Mouse (Mus musculus): ENCODE measurements around the gene Epha10.

Gene Epha10

DNA sequence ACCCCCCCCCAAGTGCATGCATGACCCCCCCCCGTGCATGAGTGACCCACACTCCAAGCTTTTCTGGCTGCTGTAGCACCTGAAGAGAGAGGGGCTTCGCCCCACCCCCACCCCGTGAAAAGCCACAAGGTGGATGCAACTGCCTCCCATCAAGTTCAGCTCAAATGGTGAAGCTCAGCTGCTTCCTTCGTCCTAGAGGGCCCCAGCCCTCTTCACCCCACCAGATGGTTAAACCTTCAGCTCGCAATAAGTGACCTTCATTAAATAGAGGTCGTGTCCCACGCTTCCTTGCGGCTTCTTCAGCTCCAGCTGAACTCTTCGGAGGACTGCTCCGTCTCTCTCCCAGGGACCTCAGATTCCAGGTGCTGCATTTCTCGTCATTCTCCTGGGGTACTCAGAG lies at the start of gene Epha10:
Gene Epha10 (plus strand): TSS at position 301 of the 400 bp plus-strand sequence.
- ChIA-PET CTCF (interaction anchor here (0.6 to 2.1 kb wide), 15 partner anchors 8 to 333 kb away, joined by 3 to 11 read pairs (median 4); no protein-coding TSS in a partner anchor), POLR2A (interaction anchor here in 3 of 4 experiments (0.5 to 2.2 kb wide), 21 partner anchors 8 to 1741 kb away, joined by 3 to 11 read pairs (median 3); partner anchors contain the start of genes 9930104L06Rik (in 2 of the 3), Mtf1 (in 2 of the 3), Maneal (in 1 of the 3) and Ppie (in 1 of the 3))

DNA sequence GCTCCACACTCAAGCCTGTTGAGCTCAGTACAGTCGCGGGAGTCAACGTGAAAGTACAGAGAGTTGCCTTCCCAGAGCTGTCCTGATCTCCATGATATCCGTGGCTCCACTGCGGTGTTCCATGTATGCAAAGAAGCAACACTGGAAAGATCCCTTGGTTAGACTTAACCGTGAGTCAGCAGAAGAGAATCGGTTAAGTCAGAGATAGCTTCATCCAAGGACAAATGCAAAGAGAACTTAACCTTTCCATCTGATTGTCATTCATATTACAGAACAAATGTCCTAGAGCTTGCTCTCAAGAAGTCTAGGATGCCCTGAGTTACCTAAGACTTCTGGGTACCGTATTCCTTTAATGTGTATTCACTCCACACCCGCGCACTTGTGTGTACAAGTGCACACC lies 47.9 kb upstream of the Epha10 start:
- ChIA-PET POLR2A (interaction anchor here (0.6 to 3.4 kb wide), 34 partner anchors 9 to 1427 kb away, joined by 3 to 24 read pairs (median 4); partner anchors contain the start of genes 1110065P20Rik (in 1 of the 4), Fhl3 (in 1 of the 4), Mtf1 (in 1 of the 4) and Pou3f1 (in 1 of the 4)), CTCF (interaction anchor here (0.6 to 3.0 kb wide), 17 partner anchors 8 to 1618 kb away, joined by 3 to 17 read pairs (median 4); partner anchors contain the start of gene Mtf1 (in 2 of the 4))

DNA sequence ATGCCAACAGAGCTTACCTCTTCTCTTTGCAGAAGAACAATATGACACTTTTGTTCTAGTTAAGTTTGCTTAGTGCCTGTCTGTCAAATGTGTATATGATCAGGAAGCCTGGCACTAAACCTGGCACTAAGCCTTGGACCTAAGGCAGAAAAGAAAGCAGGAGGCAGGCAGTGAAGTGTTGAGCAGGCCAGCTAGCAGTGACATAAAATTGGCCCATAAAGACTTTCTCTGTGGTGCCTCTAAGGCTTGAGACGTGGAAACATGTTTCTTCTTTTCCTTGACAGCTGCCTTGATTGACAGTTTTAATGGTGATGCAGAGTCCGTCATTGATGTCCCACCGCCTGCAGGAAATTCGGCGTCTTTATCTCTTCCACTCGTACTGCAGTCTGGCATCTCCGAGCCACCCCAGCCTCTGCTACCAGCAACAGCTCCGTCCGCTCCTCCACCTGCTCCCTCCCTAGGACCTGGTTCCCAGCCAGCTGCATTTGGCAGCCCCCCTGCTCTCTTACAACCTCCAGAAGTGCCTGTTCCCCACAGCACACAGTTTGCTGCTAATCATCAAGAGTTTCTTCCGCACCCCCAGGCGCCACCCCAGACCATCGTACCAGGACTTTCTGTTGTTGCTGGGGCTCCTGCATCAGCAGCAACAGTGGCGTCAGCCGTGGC lies 42.5 kb upstream of the Epha10 start:
- ChIA-PET CTCF (interaction anchor here in 1 of 4 experiments (1.3 kb wide), 1 partner anchor 10 kb away, joined by 6 read pairs; no protein-coding TSS in a partner anchor), POLR2A (interaction anchor here in 2 of 4 experiments (1.1 to 1.2 kb wide), 3 partner anchors 8 to 36 kb away, joined by 3 to 4 read pairs (median 3); partner anchors contain the start of gene Mtf1 (in 1 of the 2))

DNA sequence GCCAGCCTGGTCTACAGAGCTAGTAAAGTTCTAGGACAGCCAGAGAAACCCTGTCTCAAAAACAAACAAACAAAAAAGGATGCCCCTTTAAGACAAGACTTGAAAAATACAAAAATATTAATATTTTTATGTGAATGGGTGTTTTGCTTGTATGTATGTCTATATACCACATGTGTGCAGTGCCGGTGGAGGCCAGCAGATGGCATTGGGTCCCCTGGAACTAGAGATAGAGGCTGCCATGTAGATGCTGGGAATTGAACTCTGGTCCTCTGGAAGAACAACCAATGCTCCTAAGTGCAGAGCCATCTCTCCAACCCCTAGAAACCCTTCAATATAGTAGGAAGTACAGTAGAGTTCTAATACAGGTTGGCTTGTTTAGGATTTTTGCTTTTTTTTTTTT lies 39.7 kb upstream of the Epha10 start:
- CTCF ChIA-PET: interaction anchor here in 3 of 4 experiments (0.6 to 1.9 kb wide), 10 partner anchors 8 to 126 kb away, joined by 3 to 13 read pairs (median 5); partner anchors contain the start of gene Mtf1 (in 1 of the 3)
- POLR2A ChIA-PET: interaction anchor here in 2 of 4 experiments (0.5 to 3.4 kb wide), 7 partner anchors 9 to 1125 kb away, joined by 3 to 20 read pairs (median 5); partner anchors contain the start of gene Mtf1 (in 1 of the 2)

DNA sequence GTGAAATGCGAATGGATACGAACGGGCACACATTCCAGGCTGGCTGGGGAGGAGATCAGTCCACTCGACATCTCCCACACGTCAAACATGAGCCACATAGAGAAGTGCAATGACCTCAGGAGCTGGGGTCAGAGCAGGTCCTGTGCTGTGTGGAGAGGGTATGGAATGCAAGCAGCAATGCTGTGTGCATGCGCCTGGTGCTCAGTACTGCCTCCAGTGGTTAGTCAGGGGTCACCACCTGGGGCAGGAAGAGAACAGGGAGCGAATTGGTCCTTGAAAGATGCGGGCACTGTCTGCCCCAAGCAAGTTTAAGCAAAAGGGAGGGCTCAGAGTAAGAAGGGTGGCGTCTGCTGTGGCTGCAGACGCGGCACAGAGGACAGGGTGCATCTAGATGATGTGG lies 37.2 kb upstream of the Epha10 start:
- POLR2A ChIA-PET: interaction anchor here in 2 of 4 experiments (0.8 to 3.4 kb wide), 8 partner anchors 11 to 86 kb away, joined by 3 to 20 read pairs (median 6); partner anchors contain the start of gene Mtf1 (in 2 of the 2)

DNA sequence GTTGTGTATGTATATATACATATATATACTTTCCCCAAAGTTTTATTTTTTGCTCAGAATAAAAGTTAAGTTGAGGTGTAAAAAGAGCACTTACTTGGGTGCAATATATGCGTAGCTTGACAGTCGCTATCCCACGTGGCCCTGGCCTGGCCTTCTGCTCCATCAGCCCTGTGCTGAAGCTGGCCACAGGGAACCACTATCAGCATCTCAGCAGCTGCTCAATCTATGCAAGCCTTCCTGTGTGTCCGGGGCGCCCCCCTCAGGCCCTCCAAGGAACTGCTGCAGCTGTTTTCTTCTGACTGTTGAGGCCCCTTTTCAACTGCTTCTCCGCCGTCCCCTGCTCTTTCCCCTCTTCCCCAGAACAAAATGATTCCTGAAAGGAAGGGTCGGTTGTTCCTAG lies 33.1 kb upstream of the Epha10 start:
- ChIA-PET CTCF (interaction anchor here (0.5 to 3.3 kb wide), 50 partner anchors 8 to 1709 kb away, joined by 3 to 24 read pairs (median 4); partner anchors contain the start of genes Mtf1 (in 4 of the 4), Maneal (in 2 of the 4), Sf3a3 (in 2 of the 4) and Clspn (in 1 of the 4)), POLR2A (interaction anchor here (0.6 to 4.3 kb wide), 25 partner anchors 8 to 154 kb away, joined by 3 to 32 read pairs (median 4); partner anchors contain the start of genes Mtf1 (in 3 of the 4), Fhl3 (in 1 of the 4) and Utp11 (in 1 of the 4))

More for the DNA sequence above, 37.2 kb upstream of the Epha10 start:
- CTCF ChIA-PET: interaction anchor here (0.7 to 4.6 kb wide), 14 partner anchors 11 to 143 kb away, joined by 3 to 24 read pairs (median 4); partner anchors contain the start of genes Mtf1 (in 2 of the 4) and Fhl3 (in 1 of the 4)

DNA sequence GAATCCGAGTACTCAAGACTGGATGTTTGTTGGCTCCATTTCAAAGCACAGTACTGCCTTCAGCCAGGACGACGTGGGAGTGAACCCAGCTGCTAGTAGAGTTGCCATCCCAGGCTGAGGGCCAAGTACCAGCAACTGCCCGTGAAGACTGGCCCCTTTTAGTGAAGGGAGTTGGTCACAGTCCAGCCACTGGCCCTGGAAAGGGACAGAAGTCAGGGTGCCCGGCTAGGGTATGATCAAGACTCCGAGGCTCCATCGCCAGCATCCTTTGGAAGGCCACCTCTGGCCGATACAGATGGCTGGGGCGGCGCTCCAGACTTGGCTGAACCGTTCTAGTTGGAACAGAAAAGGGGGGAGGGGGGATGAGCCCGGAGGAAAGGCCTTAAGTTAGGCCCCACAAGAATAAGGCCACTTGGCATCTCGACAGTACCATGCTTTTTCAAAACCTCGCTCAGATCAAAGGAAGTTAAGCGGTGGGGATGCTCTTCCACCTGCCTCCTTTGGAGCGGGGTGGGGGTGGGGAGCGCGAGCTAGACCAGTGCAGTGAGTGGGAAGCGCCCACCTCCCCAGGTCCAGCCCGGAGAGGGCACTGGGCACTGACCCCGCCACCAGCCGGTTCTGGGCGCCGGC lies 31.0 kb upstream of the Epha10 start:
- CTCF ChIA-PET: interaction anchor here in 1 of 4 experiments (0.8 to 1.2 kb wide), 2 partner anchors 32 to 48 kb away, joined by 3 read pairs; partner anchors contain the start of gene Mtf1
- POLR2A ChIA-PET: interaction anchor here in 3 of 4 experiments (0.6 to 4.9 kb wide), 7 partner anchors 8 to 1688 kb away, joined by 3 to 49 read pairs (median 3); partner anchors contain the start of genes Maneal (in 1 of the 3) and Mtf1 (in 1 of the 3)

DNA sequence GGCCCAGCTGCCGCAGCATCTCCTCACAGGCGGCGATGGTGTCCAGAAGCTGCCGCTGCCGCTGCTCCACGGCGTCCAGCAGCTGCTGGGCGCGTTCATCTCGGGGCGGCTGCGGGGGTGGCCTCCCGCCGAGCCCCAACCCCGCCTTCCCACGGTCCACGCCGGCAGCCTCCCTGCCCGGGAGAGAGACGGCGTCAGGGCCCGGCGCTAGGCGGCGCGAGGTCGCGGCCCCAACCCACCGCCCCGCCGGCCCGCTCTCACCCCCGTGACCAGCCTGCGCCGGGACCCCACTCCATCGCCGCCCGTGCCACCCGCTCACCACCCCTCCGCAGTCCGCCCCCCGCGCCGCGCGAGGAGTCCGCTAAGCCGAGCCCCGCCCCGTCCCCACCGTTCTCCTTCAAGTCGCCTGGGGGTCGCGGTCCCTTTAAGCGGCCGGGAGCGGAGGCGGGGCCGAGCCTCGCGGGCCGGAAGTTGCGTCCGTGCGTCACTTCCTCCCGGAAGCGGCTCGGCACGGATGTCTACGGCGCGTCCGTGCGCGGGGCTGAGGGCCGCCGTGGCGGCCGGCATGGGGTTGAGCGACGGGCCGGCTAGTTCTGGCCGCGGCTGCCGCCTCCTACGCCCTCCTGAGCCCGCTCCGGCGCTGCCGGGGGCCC lies 30.3 kb upstream of the Epha10 start, which contains the start of gene Yrdc:
Gene Yrdc (plus strand): TSS at position 419 of the 653 bp plus-strand sequence.
- ChIA-PET POLR2A (interaction anchor here in 3 of 4 experiments (0.6 to 4.9 kb wide), 14 partner anchors 9 to 1689 kb away, joined by 3 to 49 read pairs (median 4); partner anchors contain the start of genes Maneal (in 2 of the 3), 9930104L06Rik (in 1 of the 3) and Mtf1 (in 1 of the 3)), CTCF (interaction anchor here in 1 of 4 experiments (0.8 to 1.2 kb wide), 2 partner anchors 32 to 48 kb away, joined by 3 read pairs; partner anchors contain the start of gene Mtf1)

DNA sequence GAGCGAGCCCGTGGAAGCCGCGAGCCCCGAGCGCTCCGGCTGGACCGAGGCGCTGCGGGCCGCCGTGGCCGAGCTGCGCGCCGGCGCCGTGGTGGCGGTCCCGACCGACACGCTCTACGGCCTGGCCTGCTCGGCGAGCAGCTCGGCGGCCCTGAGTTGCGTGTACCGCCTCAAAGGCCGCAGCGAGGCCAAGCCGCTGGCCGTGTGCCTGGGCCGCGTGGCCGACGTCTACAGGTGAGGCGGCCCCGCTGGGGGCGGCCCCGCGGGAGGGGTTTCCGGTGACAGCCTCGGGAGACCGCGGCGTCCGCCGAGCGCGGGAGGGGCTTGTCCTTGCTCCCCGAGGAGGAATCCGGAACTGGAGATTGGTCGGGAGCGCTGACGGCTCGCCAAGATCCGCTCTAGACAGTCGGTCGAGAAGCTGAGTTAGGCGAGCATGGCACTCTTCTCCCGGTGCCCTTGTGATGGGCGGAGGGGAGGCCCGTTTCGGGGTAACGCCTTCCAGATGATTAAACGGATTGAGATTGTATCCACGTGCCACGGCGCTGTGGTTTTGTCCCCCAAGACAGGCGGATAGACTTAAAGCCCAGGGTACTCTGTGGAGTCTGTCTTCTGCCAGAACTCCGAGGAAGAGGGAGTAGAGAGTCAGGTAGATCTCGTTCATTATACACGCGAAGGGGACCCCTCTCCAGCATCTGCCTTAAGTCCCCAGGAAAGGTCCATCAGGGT lies 29.6 kb upstream of the Epha10 start, which contains the start of gene 1110065P20Rik:
Gene 1110065P20Rik (minus strand): TSS at position 264 of the 726 bp plus-strand sequence.
- CTCF ChIA-PET: interaction anchor here in 2 of 4 experiments (0.6 to 1.3 kb wide), 2 partner anchors 22 to 49 kb away, joined by 5 read pairs; partner anchors contain the start of gene Mtf1 (in 1 of the 2)
- POLR2A ChIA-PET: interaction anchor here (0.8 to 4.9 kb wide), 20 partner anchors 9 to 166 kb away, joined by 3 to 49 read pairs (median 4); partner anchors contain the start of genes Maneal (in 3 of the 4), Mtf1 (in 2 of the 4) and 9930104L06Rik (in 1 of the 4)

DNA sequence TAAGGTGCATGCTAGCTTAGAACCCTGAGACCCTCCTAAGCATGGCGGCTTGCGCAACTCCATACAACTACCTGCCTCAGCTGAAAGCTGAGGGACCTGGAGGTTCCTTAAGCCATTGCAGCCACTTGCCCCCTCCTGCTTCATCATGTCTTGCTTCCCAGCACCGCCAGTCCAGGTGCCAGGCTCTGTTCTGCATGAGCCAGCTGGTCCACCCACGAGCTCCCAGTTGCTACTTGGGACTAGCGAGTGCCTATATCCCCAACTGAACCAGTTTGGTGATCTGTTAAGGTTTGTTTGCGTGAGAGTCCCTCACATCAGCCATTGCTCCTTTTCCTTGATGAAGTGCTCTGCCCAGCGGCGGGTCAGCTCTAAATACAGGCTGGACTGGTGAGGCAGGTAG lies 24.4 kb upstream of the Epha10 start:
- ChIA-PET POLR2A (interaction anchor here in 2 of 4 experiments (0.8 to 3.5 kb wide), 14 partner anchors 9 to 147 kb away, joined by 3 to 17 read pairs (median 5); partner anchors contain the start of genes Mtf1 (in 2 of the 2) and 9930104L06Rik (in 1 of the 2)), CTCF (interaction anchor here in 3 of 4 experiments (0.6 to 1.4 kb wide), 5 partner anchors 9 to 192 kb away, joined by 3 to 5 read pairs (median 3); partner anchors contain the start of gene Mtf1 (in 1 of the 3))

DNA sequence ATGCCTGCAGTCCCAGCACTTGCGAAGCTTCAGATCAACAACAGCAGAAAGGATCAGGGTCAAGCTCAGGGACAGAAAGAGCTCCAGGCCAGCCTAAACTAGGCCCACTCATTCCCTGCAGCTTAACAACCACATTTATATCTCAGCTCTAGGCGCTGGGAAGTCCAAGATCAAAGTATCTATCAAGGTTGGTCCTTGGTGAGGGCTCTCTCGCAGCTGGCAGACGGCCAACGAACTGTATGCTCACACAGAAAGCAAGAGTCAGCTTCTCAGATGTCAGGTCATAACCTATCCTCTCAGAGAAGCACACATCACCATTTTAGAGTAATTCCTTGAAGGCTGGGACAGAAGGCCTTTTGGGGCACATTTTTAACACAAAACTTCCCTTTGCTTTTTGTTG lies 22.3 kb upstream of the Epha10 start:
- POLR2A ChIA-PET: interaction anchor here in 2 of 4 experiments (1.0 to 1.7 kb wide), 5 partner anchors 23 to 143 kb away, joined by 3 to 6 read pairs (median 3); partner anchors contain the start of genes Mtf1 (in 1 of the 2) and Sf3a3 (in 1 of the 2)

DNA sequence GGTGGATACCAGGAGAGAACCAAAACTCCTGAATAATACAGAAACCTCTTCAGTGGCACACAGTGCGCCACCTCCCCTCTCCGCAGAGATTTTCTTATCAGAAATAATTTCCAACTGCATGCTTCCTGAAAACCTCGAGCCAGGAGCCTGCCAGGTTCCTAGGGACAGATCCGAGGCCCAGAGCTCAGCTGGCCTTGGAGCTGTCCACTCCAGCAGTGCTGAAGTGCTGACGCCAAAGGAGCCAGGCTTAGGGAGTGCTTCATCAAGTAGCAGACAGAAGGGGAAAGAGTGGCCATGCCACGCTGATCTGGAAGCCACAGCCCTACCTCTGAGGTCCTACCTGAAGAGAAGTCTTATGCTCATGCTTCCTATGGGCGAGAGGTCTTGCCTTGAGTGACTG lies 20.3 kb upstream of the Epha10 start:
- ChIA-PET POLR2A (interaction anchor here in 2 of 4 experiments (0.6 to 4.7 kb wide), 4 partner anchors 8 to 1309 kb away, joined by 3 to 49 read pairs (median 16); partner anchors contain the start of genes 1110065P20Rik (in 2 of the 2) and Yrdc (in 2 of the 2)), CTCF (interaction anchor here (0.5 to 1.3 kb wide), 7 partner anchors 16 to 187 kb away, joined by 3 to 5 read pairs (median 4); partner anchors contain the start of gene Mtf1 (in 1 of the 4))

More for the DNA sequence above, 22.3 kb upstream of the Epha10 start:
- CTCF ChIA-PET: interaction anchor here in 3 of 4 experiments (0.6 to 1.8 kb wide), 3 partner anchors 11 to 296 kb away, joined by 4 to 5 read pairs (median 4); no protein-coding TSS in a partner anchor

DNA sequence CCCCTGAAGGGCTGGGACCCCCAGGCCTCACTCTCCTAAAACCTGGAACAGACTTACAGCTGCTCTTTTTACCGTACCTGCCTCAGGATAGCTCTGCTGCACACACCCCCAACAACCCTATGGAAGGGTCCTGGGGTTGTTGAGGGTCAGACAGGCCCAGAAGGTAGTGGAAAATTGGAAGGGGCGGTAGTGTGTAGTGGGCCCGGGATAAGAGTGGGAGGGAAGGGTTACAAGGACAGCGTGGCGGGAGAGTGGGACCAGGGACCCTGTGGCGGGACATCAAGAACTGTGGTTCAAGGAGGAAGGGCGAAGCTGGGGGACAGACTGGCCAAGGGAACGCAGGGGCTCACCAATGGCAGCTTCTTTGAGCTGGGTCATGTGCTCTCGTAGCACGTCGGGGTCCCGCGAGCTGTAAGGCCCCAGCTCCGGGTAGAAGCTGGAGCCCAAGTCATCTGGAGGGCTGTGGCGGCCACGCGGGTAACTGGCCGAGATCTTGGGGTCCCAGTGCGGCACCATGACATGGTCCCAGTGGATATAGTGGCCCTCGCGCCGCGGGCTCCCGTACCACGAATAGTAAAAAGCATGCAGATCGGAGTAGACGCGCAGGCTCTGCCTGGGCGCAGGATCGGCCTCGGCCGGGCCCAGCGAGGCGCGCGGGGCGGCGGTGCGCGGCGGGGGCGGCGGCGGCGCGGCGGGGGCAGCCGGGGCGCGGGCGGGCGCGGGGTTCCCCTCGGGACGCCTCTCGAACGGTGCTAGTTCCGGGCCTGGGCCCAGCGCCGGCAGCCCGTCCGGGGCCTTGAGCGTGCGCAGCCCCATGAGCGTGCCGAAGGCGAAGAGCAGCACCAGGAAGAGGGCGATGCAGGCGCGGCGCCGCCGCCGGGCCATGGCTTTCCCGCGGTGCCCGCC lies 19.2 kb upstream of the Epha10 start, which contains the start of gene Maneal:
Gene Maneal (minus strand): TSS at position 889 of the 906 bp plus-strand sequence.
- POLR2A ChIA-PET: interaction anchor here (0.6 to 4.7 kb wide), 21 partner anchors 9 to 168 kb away, joined by 3 to 49 read pairs (median 5); partner anchors contain the start of genes 1110065P20Rik (in 3 of the 4), 9930104L06Rik (in 2 of the 4), Yrdc (in 2 of the 4) and Epha10 (in 1 of the 4)

DNA sequence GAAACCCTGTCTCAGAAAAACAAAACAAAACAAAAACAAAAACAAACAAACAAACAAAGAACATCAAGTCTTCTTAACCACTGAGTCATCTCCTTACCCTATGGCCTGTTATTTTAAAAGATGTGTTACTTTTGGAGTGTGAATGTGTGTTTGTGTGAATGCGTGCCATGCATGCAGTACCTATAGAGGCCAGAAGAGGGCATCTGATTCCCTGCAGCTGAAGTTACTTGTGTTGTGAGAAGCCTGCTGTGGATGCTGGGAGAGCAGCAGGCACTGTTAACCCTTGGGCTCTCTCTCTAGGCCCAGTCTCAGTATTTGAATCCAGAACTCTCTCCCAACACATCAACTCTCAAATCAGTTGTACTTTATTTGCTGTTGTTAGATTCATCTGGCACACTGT lies 8.0 kb upstream of the Epha10 start:
- CTCF ChIA-PET: interaction anchor here (0.6 to 2.7 kb wide), 12 partner anchors 8 to 227 kb away, joined by 3 to 12 read pairs (median 3); partner anchors contain the start of genes Maneal (in 2 of the 4), Sf3a3 (in 1 of the 4) and Snip1 (in 1 of the 4)
- POLR2A ChIA-PET: interaction anchor here in 3 of 4 experiments (0.6 to 2.5 kb wide), 4 partner anchors 8 to 216 kb away, joined by 3 to 11 read pairs (median 6); partner anchors contain the start of genes Epha10 (in 1 of the 3) and Mtf1 (in 1 of the 3)

More for the DNA sequence above, 19.2 kb upstream of the Epha10 start, which contains the start of gene Maneal:
- CTCF ChIA-PET: interaction anchor here in 3 of 4 experiments (0.5 to 2.7 kb wide), 15 partner anchors 9 to 238 kb away, joined by 3 to 8 read pairs (median 4); partner anchors contain the start of gene Mtf1 (in 1 of the 3)

All from embryonic stem cell, embryonic (primary cell).